Mouse (Mus musculus) erythroblast, adult 5-6 weeks (primary cell): ENCODE results near the gene Aste1. TPM values are rescaled to one million over a fixed set of nuclear protein-coding genes. Genes with fewer than 3 reads are reported as not detected.

Source experiments
- total RNA-seq, 2 experiments: library from RNA; stranded (forward) in 1 of 2; stranded (reverse) in 1 of 2; fragments of 150-400 nt in 1 of 2; fragments of 200-764, 138-1000 nt in 1 of 2; gene quantifications; 2 replicates each; pipeline versions ENCODE4 v1.2.3 to v1.2.4; 2015 to 2017; ENCODE audit warnings: low replicate concordance in 2 of 2

Aste1 gene
- total RNA-seq, 2 experiments from 2014 or later = 3.1 to 3.9 TPM

Other genes starting within 250 kb of the Aste1 start
- gene Nek11, start 132 bp downstream of the Aste1 start, total RNA-seq (2015; ENCODE audit: low replicate concordance) = not detected in 2 replicates
- gene Nek11, start 132 bp downstream of the Aste1 start, total RNA-seq (2017; ENCODE audit: low replicate concordance) = not detected in 2 replicates
- 11.5 and 15.4 TPM in 2 replicates for gene Atp2c1, start 131.9 kb downstream of the Aste1 start, total RNA-seq (2015; ENCODE audit: low replicate concordance)
- 29.7 and 33.7 TPM in 2 replicates for gene Atp2c1, start 131.9 kb downstream of the Aste1 start, total RNA-seq (2017; ENCODE audit: low replicate concordance)
- 8.6 and 9.8 TPM in 2 replicates for gene Pik3r4, start 247.6 kb downstream of the Aste1 start, total RNA-seq (2015; ENCODE audit: low replicate concordance)
- gene Pik3r4, start 247.6 kb downstream of the Aste1 start, total RNA-seq (2017; ENCODE audit: low replicate concordance) = 4.6 and 7.1 TPM in 2 replicates